Mouse (Mus musculus) lung, postnatal 0 days (tissue): ENCODE measurements around the gene Nfu1. TPM values are rescaled to one million over a fixed set of nuclear protein-coding genes. Genes with fewer than 3 reads are reported as not detected.
A peak's percentile ranks its signal among the peaks of the same experiment; 100 is the strongest.

ENCODE experiments used
- ATAC-seq: fragments of 200-750 bp; cut with Nextera tagmentation; 2 replicates; pipeline ENCODE4 v1.8.0; 2017; ENCODE audit warnings: moderate library complexity
- DNase-seq: peaks from one replicate; pipeline ENCODE4 v3.0.0-alpha.2; 2016; ENCODE audit warnings: low spot score
- H3K27ac ChIP-seq: fragments of 300-500 bp; sonication (generic); 2 replicates; pipeline ENCODE4 v1.5.1; 2014; ENCODE audit warnings: antibody characterized with exemption, mild to moderate bottlenecking, low read length, mixed read lengths
- H3K27me3 ChIP-seq: fragments of 300-500 bp; sonication (generic); replicated peaks from 2 replicates; pipeline ENCODE4 v1.6.1; 2014; ENCODE audit warnings: low read length, mixed read lengths; ENCODE audit not compliant: insufficient read depth
- H3K36me3 ChIP-seq: fragments of 300-500 bp; sonication (generic); 2 replicates; pipeline ENCODE4 v1.6.1; 2014; ENCODE audit warnings: low read length, mixed read lengths; ENCODE audit not compliant: insufficient read depth
- H3K4me1 ChIP-seq: fragments of 300-500 bp; sonication (generic); 2 replicates; pipeline ENCODE4 v1.6.1; 2014; ENCODE audit warnings: antibody characterized with exemption, low read depth, low read length, mixed read lengths; ENCODE audit not compliant: insufficient read depth
- H3K4me2 ChIP-seq: fragments of 300-500 bp; sonication (generic); replicated peaks from 2 replicates; pipeline ENCODE4 v1.6.1; 2014; ENCODE audit warnings: low read depth, mild to moderate bottlenecking, low read length, moderate library complexity, mixed read lengths
- H3K4me3 ChIP-seq: fragments of 300-500 bp; sonication (generic); 2 replicates; pipeline ENCODE4 v1.5.1; 2014; ENCODE audit warnings: low read depth, low read length
- H3K9ac ChIP-seq: fragments of 300-500 bp; sonication (generic); replicated peaks from 2 replicates; pipeline ENCODE4 v1.6.1; 2014; ENCODE audit warnings: low read depth, mild to moderate bottlenecking
- H3K9me3 ChIP-seq: fragments of 300-500 bp; sonication (generic); 2 replicates; pipeline ENCODE4 v1.6.1; 2016; ENCODE audit warnings: low read length, mixed read lengths
- CTCF ChIP-seq: IDR thresholded peaks from 2 replicates; pipeline ENCODE4 v1.5.1; 2016; ENCODE audit warnings: antibody characterized with exemption, mild to moderate bottlenecking
- EP300 ChIP-seq: IDR thresholded peaks from 2 replicates; pipeline ENCODE4 v1.6.1; 2016; ENCODE audit warnings: antibody characterized with exemption, mild to moderate bottlenecking, control low read depth
- WGBS: fragments of 180-500 bp; shearing (Covaris S2); extraction: QIAGEN DNeasy Blood & Tissue Kit; methylation state at CpG from one replicate; pipeline ENCODE4 v1.1.7; 2014; 5-methylcytosine and 5-hydroxymethylcytosine counted together
- polyA plus RNA-seq: library from polyadenylated mRNA; unstranded; fragments of >200 nt; fragmentation: Nextera tagmentation; extraction: Ambion mirVana; gene quantifications from 2 replicates; pipeline ENCODE4 v1.2.1, GENCODE M21; 2015

The Nfu1 gene
- polyA plus RNA-seq, 1 experiment from 2014 or later: 72.9 TPM

- peaks cover 19% of the 10 kb centered on the region; the same call in 1 of the 2 replicates for H3K36me3 ChIP-seq
- H3K27ac ChIP-seq: no peak overlapping the region
- TF ChIP-seq CTCF: no peak
- no peak for TF ChIP-seq EP300
- DNase-seq: no peak
- 88% methylated on average over 4 of the region's 4 CpGs for WGBS
- no peaks in the 10 kb centered on the region for H3K9me3 ChIP-seq
- no peaks in the 10 kb centered on the region for H3K27me3 ChIP-seq
- H3K4me2 ChIP-seq: no peak overlapping the region
- H3K4me3 ChIP-seq: no peak overlapping the region
- H3K4me1 ChIP-seq: no peaks in the 10 kb centered on the region
- H3K9ac ChIP-seq: no peak overlapping the region
- ATAC-seq: no peak
Measured at GRCm38 (mm10) chr6:87070641-87071040, 61.6 kb downstream of the Nfu1 start.

- H3K9me3 ChIP-seq: no peaks in the 10 kb centered on the region
- peaks cover 11% of the 10 kb centered on the region; the same call in 1 of the 2 replicates for H3K36me3 ChIP-seq
- no peak overlapping the region for H3K9ac ChIP-seq
- DNase-seq (no peak), ATAC-seq (no peak)
- no peaks in the 10 kb centered on the region for H3K4me1 ChIP-seq
- no peaks in the 10 kb centered on the region for H3K27me3 ChIP-seq
- H3K4me2 ChIP-seq: no peak overlapping the region
- H3K27ac ChIP-seq: no peak overlapping the region
- TF ChIP-seq EP300: no peak
- no peak for TF ChIP-seq CTCF
- WGBS: 50% methylated on average over 4 of the region's 4 CpGs
- no peak overlapping the region for H3K4me3 ChIP-seq
Measured at GRCm38 (mm10) chr6:87072759-87073158, 63.7 kb downstream of the Nfu1 start.

GRCm38 (mm10) chr6:87075092-87075685, 66.2 kb downstream of the Nfu1 start:
- ATAC-seq: no peak; the same call in 1 of the 2 replicates
- peaks cover 8% of the 10 kb centered on the region for H3K36me3 ChIP-seq
- no peak overlapping the region for H3K4me3 ChIP-seq
- H3K27me3 ChIP-seq: no peaks in the 10 kb centered on the region
- H3K4me1 ChIP-seq: no peaks in the 10 kb centered on the region
- H3K4me2 ChIP-seq: no peak overlapping the region
- no peaks in the 10 kb centered on the region for H3K9me3 ChIP-seq
- TF ChIP-seq EP300 (no peak), CTCF (no peak)
- no peak overlapping the region for H3K27ac ChIP-seq
- WGBS: 80% methylated on average over 3 of the region's 3 CpGs
- DNase-seq: peak; percentile 13
- no peak overlapping the region for H3K9ac ChIP-seq

Other genes with a start within 250 kb of the Nfu1 start
- gene Anxa4, start 215.7 kb upstream of the Nfu1 start, polyA plus RNA-seq: 167 and 208 TPM in 2 replicates
- gene Aak1, start 159.7 kb upstream of the Nfu1 start, polyA plus RNA-seq: 5.5 and 6.3 TPM in 2 replicates
- 10.8 and 11.5 TPM in 2 replicates for gene Gfpt1, start 33.6 kb downstream of the Nfu1 start, polyA plus RNA-seq
- gene D6Ertd527e, start 95.5 kb downstream of the Nfu1 start, polyA plus RNA-seq: 0.30 and 0.33 TPM in 2 replicates